Mouse (Mus musculus) liver, embryonic 14.5 days (tissue): ENCODE data around the gene Rmnd5a. TPM values are rescaled to one million over a fixed set of nuclear protein-coding genes. Genes with fewer than 3 reads are reported as not detected.

Experiments
- ATAC-seq: fragments of 200-750 bp; cut with Nextera tagmentation; 2 replicates; pipeline ENCODE4 v1.8.0; 2017; ENCODE audit warnings: moderate number of reproducible peaks, mild to moderate bottlenecking, moderate library complexity; ENCODE audit not compliant: insufficient read depth
- DNase-seq, 3 experiments: peaks; one replicate each; pipeline ENCODE4 v3.0.0-alpha.2; 2012 to 2013; ENCODE audit warnings: low read depth in 3 of 3, low spot score in 3 of 3
- H3K27ac ChIP-seq: fragments of 300-500 bp; sonication (generic); 2 replicates; pipeline ENCODE4 v1.5.1; 2014; ENCODE audit warnings: moderate library complexity, mild to moderate bottlenecking, control low read depth, inconsistent platforms
- H3K27me3 ChIP-seq: fragments of 300-500 bp; sonication (generic); 2 replicates; pipeline ENCODE4 v1.6.1; 2014; ENCODE audit warnings: mild to moderate bottlenecking, low read length, moderate library complexity; ENCODE audit not compliant: control insufficient read depth, insufficient read depth
- H3K36me3 ChIP-seq: fragments of 300-500 bp; sonication (generic); replicated peaks from 2 replicates; pipeline ENCODE4 v1.6.1; 2014; ENCODE audit warnings: low read depth; ENCODE audit not compliant: control insufficient read depth, insufficient read depth
- H3K4me1 ChIP-seq, 2 experiments: fragments of 200-500 bp in 1 of 2; fragments of 300-500 bp in 1 of 2; sonication (generic) in 1 of 2; replicated peaks; 2 replicates each; pipeline ENCODE4 v1.6.1; 2012 to 2014; ENCODE audit warnings: antibody characterized with exemption in 1 of 2, inconsistent platforms in 1 of 2, low read length in 1 of 2; ENCODE audit not compliant: control insufficient read depth in 2 of 2, insufficient read depth in 2 of 2
- H3K4me2 ChIP-seq: fragments of 300-500 bp; sonication (generic); 2 replicates; pipeline ENCODE4 v1.6.1; 2014; ENCODE audit warnings: low read depth, mild to moderate bottlenecking, control low read depth, moderate library complexity
- H3K4me3 ChIP-seq, 2 experiments: fragments of 200-500 bp in 1 of 2; fragments of 300-500 bp in 1 of 2; sonication (generic) in 1 of 2; 2 replicates each; pipeline ENCODE4 v1.5.1; 2012 to 2014; ENCODE audit warnings: low read depth in 2 of 2, low read length in 2 of 2, mild to moderate bottlenecking in 2 of 2, control low read depth in 1 of 2, inconsistent platforms in 1 of 2, moderate library complexity in 1 of 2; ENCODE audit not compliant: insufficient read depth in 1 of 2
- H3K9ac ChIP-seq: fragments of 300-500 bp; sonication (generic); replicated peaks from 2 replicates; pipeline ENCODE4 v1.6.1; 2014; ENCODE audit warnings: mild to moderate bottlenecking, control low read depth, moderate library complexity
- H3K9me3 ChIP-seq: fragments of 300-500 bp; sonication (generic); 2 replicates; pipeline ENCODE4 v1.6.1; 2016; ENCODE audit warnings: low read length, mixed read lengths; ENCODE audit not compliant: control insufficient read depth
- CTCF ChIP-seq: IDR thresholded peaks from 2 replicates; pipeline ENCODE4 v1.5.1; 2016; ENCODE audit warnings: antibody characterized with exemption, low read depth, control low read depth
- EP300 ChIP-seq: IDR thresholded peaks from 2 replicates; pipeline ENCODE4 v1.6.1; 2016; ENCODE audit warnings: antibody characterized with exemption, low read depth
- WGBS: fragments of 180-500 bp; shearing (Covaris S2); extraction: QIAGEN DNeasy Blood & Tissue Kit; methylation state at CpG from one replicate; pipeline ENCODE4 v1.1.7; 2014; ENCODE audit not compliant: insufficient replicate concordance; 5-methylcytosine and 5-hydroxymethylcytosine counted together
- polyA plus RNA-seq, 2 experiments: library from polyadenylated mRNA; depleted of rRNA in 1 of 2; stranded (reverse) in 1 of 2; unstranded in 1 of 2; fragments of >200 nt; fragmentation: Nextera tagmentation in 1 of 2; extraction: Ambion mirVana in 1 of 2; gene quantifications; 2 replicates each; pipeline versions ENCODE4 v1.2.1 to v1.2.3; 2012 to 2014

The Rmnd5a gene
- polyA plus RNA-seq, 2 experiments: 4.5 to 14.8 TPM

GRCm38 (mm10) chr6:71396761-71397160 is 43.7 kb downstream of the Rmnd5a start:
- WGBS: 79% methylated on average over 6 of the region's 6 CpGs
- no peak overlapping the region for H3K4me3 ChIP-seq
- H3K27ac ChIP-seq: no peak overlapping the region
- H3K27me3 ChIP-seq: no peaks in the 10 kb centered on the region
- no peak overlapping the region for H3K4me2 ChIP-seq
- TF ChIP-seq EP300 (no peak), CTCF (no peak)
- no peaks in the 10 kb centered on the region for H3K9me3 ChIP-seq
- no peak for DNase-seq
- H3K36me3 ChIP-seq: peaks cover 12% of the 10 kb centered on the region
- no peak for ATAC-seq
- no peaks in the 10 kb centered on the region for H3K4me1 ChIP-seq
- no peak overlapping the region for H3K9ac ChIP-seq

DNA sequence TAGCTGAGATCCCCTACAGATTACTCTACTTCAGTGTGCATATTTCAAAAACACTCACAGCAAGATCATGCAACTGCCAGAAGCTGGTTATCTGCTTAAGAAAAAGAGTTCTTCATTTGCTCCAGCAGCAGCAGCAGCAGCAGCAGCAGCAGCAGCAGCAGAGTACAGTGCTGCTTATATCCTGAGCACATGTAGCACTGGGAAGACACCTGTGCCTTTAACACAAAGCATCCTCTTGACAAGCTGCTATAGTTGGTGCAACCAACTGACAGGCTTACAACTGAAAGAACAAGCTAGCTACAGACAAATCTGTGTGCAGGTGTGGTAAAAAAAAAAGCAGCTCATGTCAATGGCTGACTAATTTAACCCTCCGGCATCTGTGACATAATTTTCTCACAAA is 44.4 kb downstream of the Rmnd5a start:
- Histone ChIP-seq H3K27me3 (no peaks in the 10 kb centered on the region), H3K4me2 (no peak overlapping the region), H3K9ac (no peak overlapping the region), H3K27ac (no peak overlapping the region), H3K4me3 (no peak overlapping the region), H3K9me3 (no peaks in the 10 kb centered on the region), H3K36me3 (peaks cover 14% of the 10 kb centered on the region), H3K4me1 (no peaks in the 10 kb centered on the region)
- no peak for DNase-seq
- no peak for TF ChIP-seq EP300
- TF ChIP-seq CTCF: no peak
- 82% methylated on average over 1 of the region's 1 CpGs for WGBS
- no peak for ATAC-seq

DNA sequence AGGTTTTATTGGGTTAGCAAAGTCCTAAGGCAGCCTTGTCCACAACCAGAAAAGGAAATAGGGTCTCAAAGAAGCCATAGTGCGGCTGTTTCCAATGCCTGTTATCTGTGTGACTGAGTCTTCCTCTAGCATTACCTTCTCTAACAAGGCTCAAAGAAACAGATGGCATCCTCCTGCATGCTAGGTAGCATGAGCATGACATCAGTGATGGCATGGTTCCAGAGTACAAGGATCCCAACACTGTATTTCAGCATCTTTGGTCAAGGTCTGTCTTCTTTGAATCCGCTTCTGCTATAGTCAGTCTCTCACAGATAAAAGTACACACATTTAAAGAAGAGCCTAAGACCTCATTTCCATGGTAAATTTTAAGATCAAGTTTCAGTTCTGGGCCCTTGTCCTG is 49.9 kb downstream of the Rmnd5a start:
- Histone ChIP-seq H3K9me3 (no peaks in the 10 kb centered on the region), H3K4me1 (peaks cover 0 to 3% of the 10 kb centered on the region in 2 experiments; a peak in 2 of 4 replicates), H3K27ac (no peak overlapping the region), H3K27me3 (no peaks in the 10 kb centered on the region), H3K4me3 (no peak overlapping the region), H3K36me3 (peaks cover 11% of the 10 kb centered on the region), H3K9ac (no peak overlapping the region), H3K4me2 (no peak overlapping the region)
- TF ChIP-seq CTCF: no peak
- no peak for TF ChIP-seq EP300
- 86% methylated on average over 2 of the region's 2 CpGs for WGBS
- DNase-seq (no peak), ATAC-seq (no peak)

DNA sequence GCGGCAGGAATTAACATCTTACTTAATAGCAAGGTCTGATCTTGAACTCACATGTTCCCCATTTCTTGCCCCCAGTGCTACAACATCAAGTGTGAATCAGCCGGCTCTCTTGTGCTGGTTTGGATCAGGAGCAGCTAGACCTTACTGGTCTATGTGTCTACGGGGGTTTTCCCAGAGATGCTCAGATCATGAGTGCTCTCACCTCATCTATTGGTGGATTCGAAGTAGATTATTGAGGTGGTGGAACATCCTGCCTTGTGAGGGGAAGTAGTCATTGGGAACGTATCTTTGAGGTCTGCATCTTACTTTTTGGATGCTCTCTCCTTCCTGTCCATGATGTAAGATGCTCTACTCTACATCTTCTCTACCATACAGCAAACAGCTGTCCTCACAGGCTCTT is 58.8 kb downstream of the Rmnd5a start:
- Histone ChIP-seq H3K4me1 (no peaks in the 10 kb centered on the region), H3K4me2 (no peak overlapping the region), H3K9me3 (no peaks in the 10 kb centered on the region), H3K9ac (no peak overlapping the region), H3K4me3 (no peak overlapping the region), H3K27ac (no peak overlapping the region), H3K36me3 (no peaks in the 10 kb centered on the region), H3K27me3 (no peaks in the 10 kb centered on the region)
- DNase-seq (no peak), ATAC-seq (no peak)
- TF ChIP-seq CTCF: no peak
- no peak for TF ChIP-seq EP300
- WGBS: 66% methylated on average over 5 of the region's 5 CpGs

DNA sequence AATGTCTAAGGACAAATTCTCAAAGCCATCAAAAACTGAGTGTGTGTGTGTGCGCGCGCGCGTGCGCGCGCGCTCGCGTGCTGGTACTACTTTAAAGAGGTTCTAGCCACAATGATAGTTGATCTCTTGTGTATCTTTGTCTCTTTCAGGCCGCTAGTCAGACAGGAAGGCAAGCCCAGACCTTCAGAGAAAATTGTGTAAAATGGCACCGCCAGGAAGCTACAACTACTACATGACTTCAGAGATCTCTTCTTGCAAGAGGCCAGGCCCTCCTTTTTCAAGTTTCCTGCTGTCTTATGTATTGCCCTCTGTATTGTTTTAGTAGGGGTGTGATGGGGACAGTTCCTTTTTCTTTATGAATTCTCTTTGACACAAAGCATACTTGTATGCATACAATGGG is 63.7 kb downstream of the Rmnd5a start:
- WGBS: 89% methylated on average over 13 of the region's 13 CpGs
- no peak for TF ChIP-seq CTCF
- no peak for TF ChIP-seq EP300
- H3K4me3 ChIP-seq: no peak overlapping the region
- H3K4me2 ChIP-seq: no peak overlapping the region
- DNase-seq (no peak), ATAC-seq (no peak)
- no peak overlapping the region for H3K9ac ChIP-seq
- H3K9me3 ChIP-seq: no peaks in the 10 kb centered on the region
- H3K27ac ChIP-seq: no peak overlapping the region
- no peaks in the 10 kb centered on the region for H3K27me3 ChIP-seq
- no peaks in the 10 kb centered on the region for H3K4me1 ChIP-seq
- H3K36me3 ChIP-seq: no peaks in the 10 kb centered on the region
